In genomic region chr1:187505368-187505767, GRCm38 (mm10) we compare ENCODE assay signal across 14 mouse cellular contexts.
"Had no signal": no experiment of that assay in that cellular context is flagged by ENCODE, and none has a peak within 500 bp of the region (broad histone marks: within the 10 kb centered on the region; RNA-seq: fewer than 3 reads in every experiment).

No protein-coding gene starts in this region.

- H3K27me3 ChIP-seq: limb, embryonic 12.5 days; liver, embryonic 12.5 days; lung, embryonic 15.5 days; midbrain, embryonic 13.5 days; neural tube, embryonic 13.5 days had no signal

- H3K4me2 ChIP-seq: limb, embryonic 12.5 days; liver, embryonic 12.5 days; lung, embryonic 15.5 days; midbrain, embryonic 13.5 days; neural tube, embryonic 13.5 days had no signal

- H3K4me3 ChIP-seq: limb, embryonic 12.5 days; liver, embryonic 12.5 days; lung, embryonic 15.5 days; midbrain, embryonic 13.5 days; myocyte; neural tube, embryonic 13.5 days had no signal

- H3K36me3 ChIP-seq: limb, embryonic 12.5 days; liver, embryonic 12.5 days; lung, embryonic 15.5 days; midbrain, embryonic 13.5 days; neural tube, embryonic 13.5 days had no signal

- H3K4me1 ChIP-seq: liver, embryonic 12.5 days; lung, embryonic 15.5 days; midbrain, embryonic 13.5 days had no signal

- DNase-seq: kidney, adult 2 months; kidney, postnatal 36 days; layer of hippocampus, adult 9-11 months; layer of hippocampus, postnatal 36 days; lung, postnatal 14 days; right cerebral cortex, postnatal 14 days; thymus, postnatal 4 days had no signal

- H3K9me3 ChIP-seq: limb, embryonic 12.5 days; liver, embryonic 12.5 days; lung, embryonic 15.5 days; midbrain, embryonic 13.5 days; neural tube, embryonic 13.5 days had no signal

- H3K27ac ChIP-seq: limb, embryonic 12.5 days; liver, embryonic 12.5 days; lung, embryonic 15.5 days; macrophage; midbrain, embryonic 13.5 days; neural tube, embryonic 13.5 days had no signal

- H3K9ac ChIP-seq: limb, embryonic 12.5 days; liver, embryonic 12.5 days; lung, embryonic 15.5 days; midbrain, embryonic 13.5 days; neural tube, embryonic 13.5 days had no signal

- ATAC-seq: liver, embryonic 12.5 days; midbrain, embryonic 13.5 days had no signal
